Comparison of ENCODE assay signal across 8 mouse cellular contexts in genomic region chr5:45670280-45670670, GRCm38 (mm10). TPM values are rescaled to one million over a fixed set of nuclear protein-coding genes. Genes with fewer than 3 reads are reported as not detected.
DNase-seq lines count a peak whose midpoint lies in the region; ATAC-seq and TF ChIP-seq lines count a peak whose summit lies in the region.

No protein-coding gene starts in this region.

- no peak for ATAC-seq in liver, embryonic 12.5 days

- H3K4me2 ChIP-seq in liver, embryonic 12.5 days: peak overlapping the region; percentile 81

- H3K36me3 ChIP-seq in C2C12 (ENCODE audit: control insufficient read depth, insufficient read depth): peaks cover 18% of the 10 kb centered on the region
- H3K36me3 ChIP-seq in erythroblast, embryonic 14.5 days (ENCODE audit: control insufficient read depth): peaks cover 34% of the 10 kb centered on the region
- H3K36me3 ChIP-seq in liver, embryonic 12.5 days: peaks cover 19% of the 10 kb centered on the region

- no peak for TF ChIP-seq CTCF in gastrocnemius, adult 2 months (IDR thresholded peaks at IDR 0.05)
- TF ChIP-seq CTCF in C2C12 (IDR thresholded peaks at IDR 0.05; ENCODE audit: control insufficient read depth, insufficient read depth, insufficient read length): no peak

- peak overlapping the region; percentile 96 for H3ac ChIP-seq in C2C12 (ENCODE audit: control insufficient read depth, insufficient read length, low read depth)

- peaks cover 17% of the 10 kb centered on the region for H3K79me3 ChIP-seq in C2C12 (ENCODE audit: low read depth)

- DNase-seq in gastrocnemius, adult 2 months: no peak
- DNase-seq in gastrocnemius, adult 8-10 months (ENCODE audit: low spot score in 2 of 2): no peak
- DNase-seq in adipocyte (ENCODE audit: low spot score): no peak
- DNase-seq in frontal cortex, postnatal 10 days (ENCODE audit: low spot score in 2 of 2): no peak
- no peak for DNase-seq in natural killer cell, adult 2 months (ENCODE audit: low spot score in 2 of 2)

- H3K27ac ChIP-seq in gastrocnemius, adult 2 months: no peak overlapping the region
- peak overlapping the region; percentile 94 for H3K27ac ChIP-seq in liver, embryonic 12.5 days

- peaks cover 38% of the 10 kb centered on the region for H3K79me2 ChIP-seq in C2C12 (ENCODE audit: control insufficient read depth, insufficient read depth)

- WGBS in liver, embryonic 12.5 days (ENCODE audit: insufficient replicate concordance): 0% methylated on average over 13 of the region's 13 CpGs

- peak overlapping the region; percentile 78 for H3K4me3 ChIP-seq in gastrocnemius, adult 2 months
- peak overlapping the region; percentile 65 for H3K4me3 ChIP-seq in C2C12 (ENCODE audit: insufficient read depth, poor library complexity, severe bottlenecking)
- H3K4me3 ChIP-seq in erythroblast, embryonic 14.5 days (replicated peaks): peak overlapping the region; percentile 100
- H3K4me3 ChIP-seq in liver, embryonic 12.5 days: peak overlapping the region; percentile 72

- intact Hi-C loops in gastrocnemius, adult 2 months (cut with DNase I): loop anchor here (10.0 kb wide), 1 partner anchor 185 kb away; the partner anchor contains the start of gene Lcorl

- peak overlapping the region; percentile 81 for H3K9ac ChIP-seq in liver, embryonic 12.5 days

- no peaks in the 10 kb centered on the region for H3K9me3 ChIP-seq in erythroblast, embryonic 14.5 days (ENCODE audit: control insufficient read depth, low read length)
- H3K9me3 ChIP-seq in liver, embryonic 12.5 days (replicated peaks): no peaks in the 10 kb centered on the region

- peaks cover 25% of the 10 kb centered on the region for H3K4me1 ChIP-seq in erythroblast, embryonic 14.5 days (ENCODE audit: control insufficient read depth)
- peaks cover 16% of the 10 kb centered on the region for H3K4me1 ChIP-seq in liver, embryonic 12.5 days

- H3K27me3 ChIP-seq in C2C12 (ENCODE audit: control insufficient read depth, insufficient read depth, insufficient read length): no peaks in the 10 kb centered on the region
- no peaks in the 10 kb centered on the region for H3K27me3 ChIP-seq in erythroblast, embryonic 14.5 days (ENCODE audit: control insufficient read depth)
- no peaks in the 10 kb centered on the region for H3K27me3 ChIP-seq in liver, embryonic 12.5 days (replicated peaks)

TF ChIP-seq in C2C12, 6 proteins besides CTCF, POLR2A, EP300 and RAD21:
- TF ChIP-seq MYOD1 (IDR thresholded peaks at IDR 0.05; ENCODE audit: control insufficient read depth, insufficient read length, low read depth) (no peak), MYOG (IDR thresholded peaks at IDR 0.05; ENCODE audit: control insufficient read depth, extremely low read depth, insufficient read length) (no peak)
TF ChIP-seq in C2C12: peak in this region for 0.

RNA-seq across cellular contexts. Expression of gene Ncapg, which starts 0.6 kb away (rescaled TPM):
- not detected for total RNA-seq in gastrocnemius, adult 2 months (2021)
- not detected for total RNA-seq in gastrocnemius, adult 8-10 months (2022)
- 11.2 TPM for polyA plus RNA-seq in C2C12 (2012; fragmentation: generic; extraction: Trizol)
- polyA plus RNA-seq in erythroblast, embryonic 14.5 days (2012): 0.84 and 1.3 TPM in 2 replicates
- polyA plus RNA-seq in liver, embryonic 12.5 days (2016; fragmentation: Nextera tagmentation; extraction: Ambion mirVana): 59.9 and 62.7 TPM in 2 replicates

RNA-seq across cellular contexts. Expression of gene Fam184b, which starts 30.9 kb away (rescaled TPM):
- total RNA-seq in gastrocnemius, adult 2 months (2021): under 1 TPM; 0.41 to 0.61 TPM
- under 1 TPM; 0.22 to 0.58 (median 0.42) TPM for total RNA-seq in gastrocnemius, adult 8-10 months (2022)
- 0.01 TPM for polyA plus RNA-seq in C2C12 (2012; fragmentation: generic; extraction: Trizol)
- polyA plus RNA-seq in erythroblast, embryonic 14.5 days (2012): not detected in 2 replicates
- 0.18 and 0.29 TPM in 2 replicates for polyA plus RNA-seq in liver, embryonic 12.5 days (2016; fragmentation: Nextera tagmentation; extraction: Ambion mirVana)
